Mouse (Mus musculus) olfactory bulb, adult 2 months (tissue): ENCODE data around the gene Rgl1.

Source experiments
- CTCF ChIP-seq: fragments of 200-500 bp; IDR thresholded peaks from 2 replicates; pipeline ENCODE4 v1.5.1; 2012; ENCODE audit warnings: low read depth, mild to moderate bottlenecking, low read length, moderate library complexity; ENCODE audit not compliant: insufficient read depth
- POLR2A ChIP-seq: fragments of 200-500 bp; IDR thresholded peaks from 2 replicates; pipeline ENCODE4 v1.6.1; 2012; ENCODE audit warnings: mild to moderate bottlenecking, low read depth, low read length, moderate library complexity; ENCODE audit not compliant: insufficient read depth

DNA sequence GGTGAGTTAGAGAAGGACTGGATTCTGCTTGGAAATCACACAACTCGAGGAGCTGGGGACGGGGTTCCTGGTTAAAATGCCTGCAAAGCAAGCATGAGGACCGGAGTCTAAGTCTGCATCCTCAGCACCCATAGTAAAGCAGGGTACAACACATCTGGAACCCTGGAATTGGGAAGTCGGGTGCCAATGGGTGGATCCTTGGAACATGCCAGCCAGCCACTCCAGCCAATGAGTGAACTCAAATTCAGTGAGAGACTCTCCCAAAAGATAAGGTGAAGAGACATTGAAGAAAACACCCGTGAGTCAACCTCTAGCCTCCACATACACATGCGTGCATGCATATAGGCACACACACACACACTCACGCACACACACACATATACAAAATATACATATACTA lies 172.8 kb downstream of the Rgl1 start:
- TF ChIP-seq POLR2A (no peak), CTCF (no peak)
